Mouse (Mus musculus) spleen, adult 2 months (tissue): ENCODE measurements around the gene Snap25.

ENCODE experiments used
- CTCF ChIP-seq: fragments of 200-500 bp; IDR thresholded peaks from 2 replicates; pipeline ENCODE4 v1.5.1; 2011; ENCODE audit warnings: mild to moderate bottlenecking, inconsistent platforms; ENCODE audit not compliant: insufficient read depth, insufficient read length, insufficient replicate concordance; ENCODE audit errors: extremely low read depth
- POLR2A ChIP-seq: fragments of 200-500 bp; IDR thresholded peaks from 2 replicates; pipeline ENCODE4 v1.6.1; 2011; ENCODE audit warnings: low read depth, low read length, inconsistent platforms

- no peak for TF ChIP-seq CTCF
- no peak for TF ChIP-seq POLR2A
Observed at GRCm38 (mm10) chr2:136691681-136692080, 21.6 kb upstream of the Snap25 start.
